Mouse (Mus musculus): Measurements from ENCODE around the gene Lpar3. TPM values are rescaled to one million over a fixed set of nuclear protein-coding genes. Genes with fewer than 3 reads are reported as not detected.

Lpar3 gene
- polyA plus RNA-seq, 1 experiment = not detected

DNA sequence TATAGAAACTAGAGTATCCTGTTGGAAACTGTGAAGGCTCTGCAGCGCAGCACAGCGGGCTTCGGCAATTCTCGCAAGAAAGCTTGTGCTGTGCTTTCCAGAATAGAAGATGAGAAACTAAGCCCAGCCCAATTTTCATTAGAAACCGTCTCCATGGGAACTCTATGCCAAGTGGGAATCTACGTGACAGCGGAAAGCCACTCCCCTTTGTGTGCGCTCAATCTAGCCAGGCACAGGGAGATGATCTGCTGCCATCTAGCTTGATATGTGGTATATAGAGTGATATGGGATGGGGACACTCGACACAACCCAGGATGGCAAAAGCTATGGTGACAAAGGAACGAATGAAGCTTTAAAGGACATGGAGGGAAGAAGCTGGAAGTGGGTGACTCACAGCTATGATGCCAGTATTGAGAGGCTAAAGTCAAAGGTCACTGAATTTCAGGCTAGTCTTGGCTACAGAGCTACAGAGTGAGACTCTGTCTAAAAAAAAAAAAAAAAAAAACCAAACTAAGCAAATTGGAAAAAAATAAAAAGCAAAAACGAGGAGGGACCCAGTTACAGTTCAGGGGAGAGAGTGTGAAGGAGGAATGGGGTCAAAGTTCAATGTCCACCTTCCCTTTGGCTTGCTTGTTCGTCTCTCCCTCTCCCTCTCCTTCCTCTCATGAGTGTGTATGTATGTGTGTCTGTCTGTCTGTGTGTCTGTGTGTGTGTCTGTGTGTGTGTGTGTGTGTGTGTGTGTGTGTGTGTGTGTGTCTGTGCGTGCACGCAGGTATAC, 47.5 kb downstream of the Lpar3 start:
- TF ChIP-seq GATA1 (IDR thresholded peaks at IDR 0.05; ENCODE audit: low read length) = no peak

DNA sequence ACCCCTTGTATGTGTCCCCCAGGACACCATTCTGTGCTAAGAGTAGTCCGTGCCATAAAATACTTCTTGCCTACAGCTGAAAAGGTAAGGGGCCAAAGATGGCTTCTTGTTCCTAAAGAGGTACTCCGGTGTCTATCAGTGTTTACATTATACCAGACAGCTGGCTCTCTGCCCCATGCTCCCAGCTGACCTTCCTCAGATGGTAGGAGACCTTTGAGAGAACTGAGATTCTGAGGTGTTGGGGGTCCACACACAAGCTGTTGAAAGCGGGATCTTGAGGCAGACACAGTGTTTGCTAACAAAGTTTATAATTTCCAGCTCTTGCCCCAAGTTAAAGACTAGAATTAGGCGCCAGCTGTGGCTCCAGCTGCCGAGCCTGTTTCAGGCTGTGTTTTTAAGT, 53.7 kb downstream of the Lpar3 start:
- no peak for TF ChIP-seq GATA1 (IDR thresholded peaks at IDR 0.05; ENCODE audit: low read length)

DNA sequence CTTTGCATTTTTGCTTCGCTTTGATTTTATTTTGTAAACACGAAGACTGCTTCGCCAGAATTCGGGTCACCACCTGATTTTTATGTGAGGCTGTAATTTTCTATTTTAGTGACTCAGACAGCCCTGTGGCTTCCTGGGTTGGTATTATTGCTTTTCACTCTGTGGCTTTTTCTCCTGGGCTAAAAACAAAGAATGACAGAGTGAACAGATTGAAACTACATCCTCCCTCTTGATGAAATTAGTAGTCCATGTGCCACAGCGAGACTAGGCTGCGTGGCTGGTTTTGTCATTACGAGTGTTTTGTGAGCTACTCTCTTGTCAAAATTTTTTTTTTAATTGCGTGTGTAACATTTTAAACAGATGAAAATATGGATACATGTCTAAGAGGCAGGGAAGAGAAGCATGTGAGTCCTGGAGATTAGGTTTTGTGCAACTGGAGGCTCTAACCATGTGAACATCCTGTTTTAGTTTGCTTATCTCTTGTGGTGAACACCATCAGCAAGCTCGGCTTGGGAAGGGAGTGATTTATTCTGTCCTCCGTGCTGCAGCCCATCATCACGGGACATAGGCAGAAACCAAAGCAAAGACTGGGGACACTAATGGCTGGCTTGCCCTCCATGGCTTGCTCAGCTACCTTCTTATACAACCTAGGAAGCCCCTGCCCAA, 54.7 kb downstream of the Lpar3 start:
- no peak for TF ChIP-seq GATA1 (IDR thresholded peaks at IDR 0.05; ENCODE audit: low read length)

DNA sequence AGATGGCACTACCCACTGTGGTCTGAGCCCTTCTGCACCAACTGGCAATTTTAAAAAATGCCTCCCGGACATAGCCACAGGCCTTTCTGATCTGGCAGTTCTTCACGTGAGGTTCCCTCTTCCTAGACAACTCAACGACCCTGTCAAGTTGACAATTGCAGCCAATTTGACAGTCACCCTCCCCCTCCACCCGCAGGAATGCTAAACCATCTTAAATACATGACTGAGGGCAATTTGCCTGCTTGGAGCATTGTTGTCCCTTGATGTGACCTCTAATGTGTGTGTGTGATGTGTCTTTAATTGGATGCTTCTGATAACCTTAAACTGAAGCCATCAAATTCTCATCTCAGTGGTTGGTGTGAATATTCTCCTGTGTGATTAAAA, 55.3 kb downstream of the Lpar3 start:
- TF ChIP-seq GATA1 (IDR thresholded peaks at IDR 0.05; ENCODE audit: low read length) = no peak

DNA sequence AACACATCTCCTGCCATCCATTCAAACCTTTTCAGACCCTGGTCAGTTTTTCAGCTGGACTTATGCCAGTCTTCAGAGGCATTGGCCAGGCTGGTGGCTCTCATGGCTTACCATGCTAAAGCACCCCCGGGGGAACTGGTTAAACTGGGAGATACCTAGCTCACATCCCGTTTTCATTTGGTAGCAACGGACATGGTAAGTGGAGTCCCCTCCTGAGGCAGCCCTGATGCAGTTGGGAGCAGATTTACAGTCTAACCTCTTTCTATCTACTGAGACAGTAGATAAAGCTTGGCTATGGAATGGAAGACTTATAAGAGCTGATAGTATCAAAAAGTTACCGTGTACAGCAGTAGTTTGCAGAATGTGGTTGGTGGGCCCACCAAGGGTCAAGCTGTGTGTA, 56.2 kb downstream of the Lpar3 start:
- TF ChIP-seq GATA1 (IDR thresholded peaks at IDR 0.05; ENCODE audit: low read length) = no peak

DNA sequence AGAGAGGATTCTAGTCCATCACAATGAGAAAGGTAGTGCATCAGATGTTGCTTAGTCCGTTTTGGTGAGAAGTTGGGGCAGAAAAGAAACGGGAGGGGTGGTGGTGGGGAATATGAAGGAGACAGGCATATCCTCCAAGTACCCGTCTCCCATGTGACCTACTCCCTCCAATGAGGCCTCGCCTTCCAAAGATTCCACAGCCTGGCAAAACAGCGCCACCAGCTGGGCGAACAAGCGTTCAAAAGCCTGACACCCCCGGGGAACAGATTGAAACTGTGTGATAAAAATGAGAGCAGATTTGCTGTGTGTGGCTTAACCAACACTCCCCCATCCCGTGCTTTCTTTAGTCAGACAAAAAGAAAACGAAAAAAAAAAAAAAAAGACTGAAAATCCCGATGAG, 56.7 kb downstream of the Lpar3 start:
- no peak for TF ChIP-seq GATA1 (IDR thresholded peaks at IDR 0.05; ENCODE audit: low read length)

DNA sequence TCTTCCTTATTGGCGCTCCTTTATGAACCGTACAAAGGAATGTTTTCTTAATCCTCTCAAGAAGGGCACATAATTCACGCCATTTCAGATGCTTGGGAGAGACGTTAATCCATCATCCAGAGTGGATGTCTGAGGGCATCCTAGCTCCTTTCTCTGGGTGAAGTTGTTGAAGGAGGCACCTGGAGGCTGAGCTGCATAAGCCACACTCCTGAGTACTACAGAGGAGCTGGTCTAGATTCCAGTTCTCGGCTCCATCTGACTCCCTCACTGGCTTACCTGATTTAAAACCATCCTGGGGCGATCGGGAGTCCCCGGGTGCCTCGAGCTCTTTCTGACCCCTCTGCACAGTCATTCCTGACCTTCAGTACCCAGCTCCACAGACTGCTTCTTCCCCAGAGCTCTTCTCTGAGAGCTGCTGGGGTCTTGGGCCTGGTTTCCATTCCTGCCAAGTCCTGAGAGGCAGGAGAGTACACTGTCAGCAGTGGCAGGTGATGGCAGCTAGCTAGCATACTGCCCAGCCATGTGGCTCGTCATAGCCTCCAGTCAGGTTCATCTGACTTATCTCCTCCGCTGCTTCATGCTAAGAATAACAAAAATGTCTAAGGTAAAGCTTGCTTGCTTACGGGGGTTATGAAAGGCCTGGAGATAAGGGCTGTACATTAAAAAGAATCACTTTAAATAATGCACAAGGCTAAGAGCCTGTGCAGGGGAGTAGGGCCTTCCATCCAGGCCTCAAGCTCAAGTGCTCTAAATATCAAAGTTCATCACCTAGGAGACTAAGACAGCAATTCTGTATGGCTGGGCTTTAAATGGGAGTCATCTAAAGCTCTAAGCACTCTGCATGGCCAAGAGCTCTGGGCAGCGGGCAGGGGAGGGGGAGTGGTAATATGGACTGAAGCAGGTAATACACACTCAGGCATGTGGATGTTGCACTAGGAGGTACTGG, 57.7 kb downstream of the Lpar3 start:
- TF ChIP-seq GATA1 (IDR thresholded peaks at IDR 0.05; ENCODE audit: low read length) = no peak

DNA sequence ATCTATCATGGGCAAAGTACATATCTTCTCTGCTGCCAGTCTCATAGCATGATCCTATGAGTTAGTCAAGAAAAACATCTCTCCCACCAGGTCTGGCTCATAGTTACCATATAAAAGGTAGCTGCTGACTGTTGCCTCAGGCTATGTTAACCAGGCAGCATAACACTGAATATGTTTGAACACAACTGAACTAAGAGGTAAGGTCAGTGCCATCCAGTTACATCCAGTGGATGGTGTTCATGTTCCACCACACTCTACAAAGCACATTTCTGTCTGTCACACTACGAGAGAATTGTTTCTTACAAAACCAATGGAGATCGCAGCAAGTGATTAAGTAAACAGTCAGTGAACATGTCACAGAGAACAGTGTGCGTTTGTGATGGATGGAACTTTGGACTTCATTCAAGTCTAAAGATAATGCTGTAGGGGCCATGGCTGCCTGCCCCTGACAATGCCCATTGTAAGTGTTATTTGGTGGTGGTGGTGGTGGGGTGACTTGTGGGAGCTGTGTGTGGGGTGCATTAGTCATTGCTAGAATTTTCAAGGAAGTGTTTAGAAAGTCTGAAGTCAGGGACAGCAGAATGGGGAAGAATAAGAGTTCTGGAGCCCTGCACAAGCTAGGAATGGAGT, 63.1 kb downstream of the Lpar3 start:
- no peak for TF ChIP-seq GATA1 (IDR thresholded peaks at IDR 0.05; ENCODE audit: low read length)

DNA sequence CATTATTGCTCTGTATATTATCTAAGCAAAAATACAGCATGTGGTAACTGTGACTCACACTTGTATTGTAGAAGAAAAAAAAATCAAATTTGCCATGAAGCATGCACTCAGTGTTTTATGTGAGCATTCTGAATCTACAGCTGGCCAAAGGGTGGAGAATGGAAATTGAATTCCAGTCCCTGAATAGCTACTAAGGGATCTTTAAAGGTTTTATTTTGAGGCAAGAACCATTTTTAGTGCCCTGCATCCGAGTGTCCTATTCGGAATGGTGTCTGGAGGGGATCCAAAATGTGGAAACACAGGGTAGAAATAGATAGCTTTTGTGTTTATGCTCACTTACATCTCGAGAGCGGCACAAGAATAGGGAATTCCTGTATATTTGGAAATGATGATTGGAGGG, 65.4 kb downstream of the Lpar3 start:
- TF ChIP-seq GATA1 (IDR thresholded peaks at IDR 0.05; ENCODE audit: low read length) = no peak

DNA sequence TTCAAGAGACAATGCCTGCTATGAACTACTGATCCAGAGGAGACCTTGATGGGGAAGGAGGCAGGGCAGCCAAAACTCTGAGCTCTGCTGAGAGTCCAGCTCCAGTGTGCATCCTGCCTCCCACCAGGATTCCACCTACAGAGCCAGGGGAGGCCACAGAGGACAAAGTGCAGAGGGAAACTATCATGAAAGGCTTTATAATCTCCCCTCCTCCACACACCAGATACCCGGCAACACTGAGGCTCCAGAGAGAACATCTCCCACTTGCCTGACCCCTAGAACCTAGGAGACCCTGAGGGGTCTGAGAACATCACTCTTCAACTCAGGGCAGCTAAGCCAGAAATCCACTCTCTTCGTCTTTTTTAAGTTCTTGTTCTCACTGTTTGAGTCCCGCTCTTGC, 71.2 kb downstream of the Lpar3 start:
- no peak for TF ChIP-seq GATA1 (IDR thresholded peaks at IDR 0.05; ENCODE audit: low read length)

DNA sequence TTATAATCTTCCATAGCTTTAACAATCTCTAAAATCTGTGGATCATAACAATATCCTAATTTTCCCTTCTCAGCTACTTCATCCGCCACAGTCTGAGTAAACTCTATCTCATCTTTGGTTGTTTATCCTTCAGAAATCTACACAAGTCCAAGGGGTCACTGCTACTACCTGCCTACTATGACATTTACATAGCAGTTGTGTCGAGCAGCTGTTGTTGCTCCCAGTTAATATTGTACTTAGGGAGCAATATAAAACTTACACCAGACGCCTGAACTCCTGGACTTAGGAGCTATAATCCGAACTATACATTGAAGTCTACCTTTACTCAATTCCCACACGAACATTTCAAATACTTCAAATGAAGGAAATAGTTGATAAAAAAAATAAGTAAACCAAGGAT, 71.8 kb downstream of the Lpar3 start:
- TF ChIP-seq GATA1 (IDR thresholded peaks at IDR 0.05; ENCODE audit: low read length) = no peak

DNA sequence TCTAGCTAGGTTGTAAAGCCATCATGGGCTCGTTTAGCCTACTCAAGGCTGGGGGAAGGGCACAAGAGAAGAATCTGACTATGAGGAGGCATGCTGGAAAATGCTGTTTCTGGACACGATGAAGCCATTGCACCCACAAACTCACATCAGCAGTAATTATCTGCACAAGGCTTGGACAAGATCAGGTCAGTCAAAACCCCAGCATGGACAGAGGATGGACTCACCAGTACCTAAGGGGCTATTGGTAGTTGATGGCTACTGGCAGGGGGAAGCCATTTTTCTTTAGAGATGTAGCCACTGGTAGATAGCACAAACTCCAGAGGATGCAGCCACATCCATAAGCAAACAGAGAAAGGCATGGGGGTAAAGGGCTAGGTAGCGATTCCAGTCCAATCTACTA, 81.7 kb downstream of the Lpar3 start:
- no peak for TF ChIP-seq GATA1 (IDR thresholded peaks at IDR 0.05; ENCODE audit: low read length)

DNA sequence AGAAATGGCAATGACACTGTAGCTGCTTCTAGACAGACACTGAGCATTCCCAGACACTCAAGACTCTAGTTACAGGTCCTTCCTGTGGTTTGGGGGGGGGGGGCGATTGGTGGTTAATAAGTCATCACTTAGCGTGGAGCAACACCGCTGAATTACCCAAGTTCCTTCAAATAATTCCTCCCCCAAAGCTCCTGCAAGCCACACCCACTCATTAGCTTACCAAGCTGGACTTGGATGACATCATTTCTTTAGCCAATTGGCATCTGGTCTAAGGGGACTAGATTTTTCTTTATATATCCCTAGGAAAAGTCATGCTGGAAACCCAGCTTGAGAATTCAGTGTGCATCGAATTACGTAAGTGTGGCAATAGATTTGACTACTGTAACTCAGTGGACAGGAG, 82.4 kb downstream of the Lpar3 start:
- no peak for TF ChIP-seq GATA1 (IDR thresholded peaks at IDR 0.05; ENCODE audit: low read length)

DNA sequence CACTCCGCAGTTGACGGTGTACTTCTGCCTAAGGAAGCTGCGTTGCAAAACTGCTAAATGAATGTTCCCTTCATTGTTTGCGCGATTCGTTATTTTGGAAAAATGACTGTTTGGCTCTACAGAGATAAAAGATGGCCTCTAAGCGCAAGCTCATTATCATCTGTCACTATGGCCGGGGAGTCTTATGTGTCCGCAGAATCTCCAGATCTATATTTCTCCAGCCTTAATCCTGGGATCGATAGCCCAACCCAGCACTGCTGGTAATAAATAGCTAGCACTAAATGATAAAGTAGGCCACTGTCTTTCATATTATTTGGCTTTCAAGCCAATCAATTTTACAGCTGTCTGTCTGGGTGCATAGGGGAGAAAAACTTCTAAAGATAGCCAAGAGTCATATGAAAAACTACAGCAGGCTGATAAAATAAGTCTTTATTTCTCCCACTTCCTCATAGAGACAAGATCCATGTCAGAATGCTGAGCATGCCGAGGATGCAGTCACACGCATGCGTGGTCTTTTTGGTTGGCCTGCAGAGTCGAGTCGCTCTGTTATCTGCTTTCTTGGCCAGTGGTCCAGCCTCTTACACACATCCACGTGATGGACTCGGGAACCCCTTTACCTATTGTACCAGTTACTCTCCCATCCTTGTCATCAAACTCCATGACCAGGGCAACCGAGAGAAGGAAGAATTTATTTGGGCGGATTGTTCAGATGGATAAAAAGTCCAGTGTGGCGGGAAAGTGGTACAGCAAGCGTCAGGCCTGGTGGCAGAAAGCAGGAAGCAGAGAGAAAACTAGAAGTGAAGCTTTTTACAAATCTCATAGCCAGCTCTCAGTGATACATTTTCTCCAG, 84.0 kb downstream of the Lpar3 start:
- no peak for TF ChIP-seq GATA1 (IDR thresholded peaks at IDR 0.05; ENCODE audit: low read length)

DNA sequence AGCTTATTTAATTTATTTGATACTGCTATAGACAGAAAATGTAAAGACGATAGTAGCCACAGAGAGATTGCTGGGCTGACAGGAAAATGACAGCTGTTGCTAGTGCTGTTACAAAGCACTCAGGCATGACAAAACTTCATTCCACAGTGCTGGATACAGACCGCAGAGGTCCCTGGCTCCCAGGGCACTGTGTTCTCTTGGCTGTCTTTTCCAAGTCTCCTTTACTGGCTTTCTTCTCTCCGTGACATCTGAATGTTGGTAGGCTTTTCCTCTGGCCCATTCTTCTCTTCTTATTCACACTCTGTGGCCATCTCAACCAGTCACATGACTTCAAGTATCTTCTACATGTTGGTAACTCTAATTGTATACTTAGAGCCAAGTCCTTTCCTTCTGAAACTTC, 86.6 kb downstream of the Lpar3 start:
- TF ChIP-seq GATA1 (IDR thresholded peaks at IDR 0.05; ENCODE audit: low read length) = no peak

All from G1E-ER4 (cell line).